Mouse (Mus musculus) MEL (cell line): ENCODE data around the gene Ing5.

Experiments used
- CHD2 ChIP-seq: IDR thresholded peaks from 2 replicates; pipeline ENCODE4 v1.6.1; 2011; ENCODE audit warnings: low read length, improper control_type of control experiment
- CTCF ChIP-seq, 3 experiments: IDR thresholded peaks in 2 of 3; conservative IDR thresholded peaks in 1 of 3; 2 replicates each; pipeline ENCODE4 v1.5.1; 2011 to 2012; ENCODE audit warnings: low read length in 3 of 3, low read depth in 2 of 3, mild to moderate bottlenecking in 2 of 3, improper control_type of control experiment in 1 of 3, inconsistent platforms in 1 of 3, mixed read lengths in 1 of 3, moderate library complexity in 1 of 3; ENCODE audit not compliant: control insufficient read depth in 1 of 3, insufficient read depth in 1 of 3, poor library complexity in 1 of 3, severe bottlenecking in 1 of 3
- EP300 ChIP-seq, 2 experiments: IDR thresholded peaks; 2 replicates each; pipeline ENCODE4 v1.6.1; 2011; ENCODE audit warnings: improper control_type of control experiment in 2 of 2, low read length in 2 of 2, low read depth in 1 of 2, mild to moderate bottlenecking in 1 of 2
- JUND ChIP-seq: IDR thresholded peaks from 2 replicates; pipeline ENCODE4 v1.6.1; 2011; ENCODE audit warnings: low read depth, mild to moderate bottlenecking, improper control_type of control experiment, low read length
- MAX ChIP-seq: IDR thresholded peaks from 2 replicates; pipeline ENCODE4 v1.6.1; 2011; ENCODE audit warnings: low read length, improper control_type of control experiment
- MYC ChIP-seq: IDR thresholded peaks from 2 replicates; pipeline ENCODE4 v1.6.1; 2011; ENCODE audit warnings: low read depth, mild to moderate bottlenecking, low read length, improper control_type of control experiment, moderate library complexity
- POLR2A ChIP-seq, 2 experiments: IDR thresholded peaks; 2 replicates each; pipeline ENCODE4 v1.6.1; 2011 to 2012; ENCODE audit warnings: low read length in 2 of 2, mild to moderate bottlenecking in 2 of 2, control low read depth in 1 of 2, improper control_type of control experiment in 1 of 2, low read depth in 1 of 2, moderate library complexity in 1 of 2; ENCODE audit not compliant: control insufficient read depth in 1 of 2, insufficient read depth in 1 of 2, poor library complexity in 1 of 2
- UBTF ChIP-seq: IDR thresholded peaks from 2 replicates; pipeline ENCODE4 v1.6.1; 2012; ENCODE audit warnings: low read depth, mild to moderate bottlenecking, inconsistent platforms, low read length, improper control_type of control experiment, moderate library complexity, borderline replicate concordance; ENCODE audit not compliant: insufficient read depth
- ZC3H11A ChIP-seq: IDR thresholded peaks from 2 replicates; pipeline ENCODE4 v1.6.1; 2012; ENCODE audit warnings: low read depth, mild to moderate bottlenecking, inconsistent platforms, low read length, improper control_type of control experiment

DNA sequence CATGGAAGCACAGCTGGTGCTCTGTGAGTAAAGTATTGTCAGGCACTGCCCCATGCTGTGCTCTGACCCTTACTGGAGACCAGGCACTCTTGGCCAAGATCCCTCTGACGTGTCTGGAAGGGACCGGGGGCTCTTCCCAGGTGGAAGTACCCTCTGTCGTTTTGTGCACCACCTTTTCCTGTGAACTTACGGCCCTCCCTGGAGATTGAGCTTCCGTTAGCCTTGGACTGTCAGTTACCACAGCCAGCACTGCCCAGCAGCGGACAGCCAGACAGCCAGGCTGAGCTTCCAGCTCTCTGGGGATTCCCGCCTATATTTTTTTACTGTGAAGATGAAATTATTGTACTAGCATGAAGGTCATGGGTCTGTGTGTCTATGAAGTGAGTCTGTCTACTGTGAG is 15.0 kb downstream of the Ing5 start:
- no peak for TF ChIP-seq MAX
- TF ChIP-seq CHD2: no peak
- no peak for TF ChIP-seq POLR2A (IDR thresholded peaks at IDR 0.05; ENCODE audit: control insufficient read depth in 1 of 2, insufficient read depth in 1 of 2, low read depth in 1 of 2, low read length in 2 of 2, poor library complexity in 1 of 2)
- TF ChIP-seq CTCF (IDR thresholded peaks at IDR 0.05 in 2 of 3, conservative IDR thresholded peaks at IDR 0.05 in 1 of 3; ENCODE audit: control insufficient read depth in 1 of 3, insufficient read depth in 1 of 3, low read depth in 2 of 3, low read length in 3 of 3, poor library complexity in 1 of 3, severe bottlenecking in 1 of 3): no peak
- no peak for TF ChIP-seq ZC3H11A
- TF ChIP-seq EP300 (IDR thresholded peaks at IDR 0.05; ENCODE audit: low read depth in 1 of 2, low read length in 2 of 2): no peak
- TF ChIP-seq UBTF: no peak
- TF ChIP-seq JUND: no peak
- TF ChIP-seq MYC: no peak
